Mouse (Mus musculus) v-Abl transformed pro-B cells (cell line): ENCODE measurements around the gene Wdr76.
"Not testable (repeated sequence)": the region's sequence is repeated elsewhere in the genome, so short reads cannot be mapped to it uniquely, and the experiment has no call there.

Source experiments
- in situ Hi-C, 2 experiments: fragments of 400-800 bp; cut with MboI; formaldehyde crosslinking; loops; one replicate each; pipeline ENCODE4 v1.15.1; 2025; ENCODE audit not compliant: unreplicated experiment in 2 of 2

The Wdr76 gene

DNA sequence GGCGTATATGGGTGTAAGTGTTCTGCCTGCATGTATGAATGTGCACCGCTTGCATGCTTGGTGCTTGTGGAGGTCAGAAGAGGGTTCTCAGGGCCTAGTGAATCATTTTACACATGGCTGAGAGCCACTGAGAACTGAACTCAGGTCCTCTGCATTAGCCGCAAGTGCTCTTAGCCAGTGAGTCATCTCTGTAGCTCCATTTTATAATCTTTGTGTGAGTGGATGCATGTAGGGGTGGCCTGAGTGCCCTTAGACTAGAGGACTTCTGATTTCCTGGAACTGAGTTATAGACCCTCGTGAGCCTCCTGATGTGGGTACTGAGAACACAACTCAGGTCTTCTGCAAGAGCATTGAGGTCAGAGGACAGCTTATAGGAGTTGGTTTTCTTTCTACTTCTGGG, 7.7 kb downstream of the Wdr76 start:
- in situ Hi-C loops = no loop called here

DNA sequence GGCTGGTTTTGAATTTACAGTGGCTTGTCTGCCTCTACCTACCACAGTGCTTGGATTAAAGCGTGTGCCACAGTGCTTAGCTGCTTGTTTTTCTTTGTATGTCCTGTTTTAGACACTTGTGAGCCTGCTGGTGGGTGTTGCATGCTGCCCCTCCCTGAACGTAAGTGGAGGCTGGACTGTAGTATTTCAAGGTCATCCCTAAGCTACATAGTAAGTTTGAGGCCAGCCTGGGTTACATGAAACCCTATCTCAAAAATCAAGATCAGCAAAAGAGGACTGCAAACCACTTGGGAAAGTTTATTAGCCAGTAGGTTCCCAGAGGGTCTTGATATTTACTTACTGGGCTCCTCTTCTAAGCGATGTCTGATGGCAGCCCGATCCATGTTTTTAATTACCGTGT, 11.6 kb downstream of the Wdr76 start:
- in situ Hi-C loops = no loop called here

DNA sequence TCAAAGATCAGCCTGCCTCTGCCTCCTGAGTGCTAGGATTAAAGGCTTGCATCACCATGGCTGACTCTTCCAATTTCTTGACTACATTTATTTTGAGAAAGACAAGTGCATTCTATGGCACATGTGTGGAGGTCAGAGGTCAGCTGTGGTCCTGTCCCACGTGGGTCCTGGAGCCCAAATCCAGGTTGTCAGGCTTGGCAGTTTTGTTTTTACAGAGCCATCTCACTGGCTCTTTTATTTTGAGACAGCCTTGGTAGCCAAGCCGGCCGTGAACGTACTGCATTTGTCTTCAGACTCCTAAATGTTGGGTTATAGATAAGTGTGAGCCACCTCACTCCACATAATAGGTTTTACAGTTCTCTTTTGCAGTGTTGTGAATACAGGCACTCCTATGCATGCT, 12.2 kb downstream of the Wdr76 start:
- in situ Hi-C loops = not testable (repeated sequence)

DNA sequence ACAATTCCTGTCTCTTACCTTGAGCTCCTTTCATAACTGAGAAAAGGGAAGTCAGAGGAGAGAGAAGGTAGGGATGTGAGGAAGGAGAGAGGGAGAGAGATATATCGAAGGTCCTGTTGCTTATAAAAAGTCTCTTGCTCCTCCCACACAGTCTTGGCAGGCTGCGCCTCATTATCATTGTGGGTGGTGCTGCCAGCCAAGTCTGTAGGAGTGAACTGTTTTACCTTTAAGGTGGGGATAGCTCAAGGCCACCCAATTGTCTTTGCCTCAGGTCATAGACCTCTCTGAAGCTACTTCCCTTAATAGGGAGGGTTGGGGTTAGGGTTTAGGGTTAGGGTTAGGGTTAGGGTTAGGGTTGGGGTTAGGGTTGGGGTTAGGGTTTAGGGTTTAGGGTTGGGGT, 15.5 kb downstream of the Wdr76 start:
- in situ Hi-C loops = no loop called here

DNA sequence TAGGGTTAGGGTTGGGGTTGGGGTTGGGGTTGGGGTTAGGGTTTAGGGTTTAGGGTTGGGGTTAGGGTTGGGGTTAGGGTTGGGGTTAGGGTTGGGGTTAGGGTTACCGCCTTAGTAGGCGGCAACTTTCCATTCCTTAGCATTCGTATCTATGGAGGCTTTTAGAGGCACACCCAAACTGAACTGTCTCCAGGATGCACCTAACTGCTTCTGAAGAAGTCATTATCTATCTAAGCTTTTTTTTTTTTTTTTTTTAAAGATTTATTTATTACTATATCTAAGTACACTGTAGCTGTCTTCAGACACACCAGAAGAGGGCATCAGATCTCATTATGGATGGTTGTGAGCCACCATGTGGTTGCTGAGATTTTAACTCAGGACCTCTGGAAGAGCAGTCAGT, 16.3 kb downstream of the Wdr76 start:
- in situ Hi-C loops = not testable (repeated sequence)

DNA sequence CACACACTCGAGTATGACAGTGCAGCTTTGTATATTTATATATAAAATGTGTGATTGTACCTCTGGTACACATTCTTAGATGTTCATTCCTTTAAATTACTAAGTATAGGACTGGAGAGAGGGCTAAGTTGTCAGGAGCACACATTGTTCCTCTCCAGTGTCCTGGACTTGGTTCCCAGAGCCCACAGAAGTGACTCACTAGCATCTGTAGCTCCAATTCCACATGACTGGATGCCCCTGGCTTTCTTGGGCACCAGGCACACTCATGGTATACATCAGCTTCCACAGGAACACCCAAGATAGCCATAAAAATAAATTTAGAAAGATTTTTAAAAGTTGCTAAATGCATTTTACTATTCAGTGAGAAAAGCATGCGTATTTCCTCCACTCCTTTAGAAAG, 18.5 kb downstream of the Wdr76 start:
- in situ Hi-C loops = no loop called here

DNA sequence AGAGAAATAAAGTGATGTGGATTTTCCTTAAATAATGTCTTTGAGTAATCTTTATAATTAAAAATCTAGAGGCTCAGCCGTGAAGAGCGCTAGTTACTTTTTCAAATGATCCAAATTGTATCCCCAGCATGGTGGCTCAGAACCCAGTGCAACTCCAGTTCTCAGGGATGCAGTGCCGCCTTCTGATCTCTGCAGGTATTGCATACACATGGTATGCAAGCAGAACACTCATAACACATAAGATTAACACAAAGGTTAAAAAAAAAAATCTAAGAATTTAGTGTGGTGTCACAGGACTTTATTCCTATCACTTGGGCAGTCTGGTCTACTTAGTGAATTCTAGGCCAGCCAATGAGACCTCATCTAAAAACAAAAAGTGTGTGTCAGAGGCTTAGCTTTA, 38.3 kb downstream of the Wdr76 start:
- in situ Hi-C loops = no loop called here

DNA sequence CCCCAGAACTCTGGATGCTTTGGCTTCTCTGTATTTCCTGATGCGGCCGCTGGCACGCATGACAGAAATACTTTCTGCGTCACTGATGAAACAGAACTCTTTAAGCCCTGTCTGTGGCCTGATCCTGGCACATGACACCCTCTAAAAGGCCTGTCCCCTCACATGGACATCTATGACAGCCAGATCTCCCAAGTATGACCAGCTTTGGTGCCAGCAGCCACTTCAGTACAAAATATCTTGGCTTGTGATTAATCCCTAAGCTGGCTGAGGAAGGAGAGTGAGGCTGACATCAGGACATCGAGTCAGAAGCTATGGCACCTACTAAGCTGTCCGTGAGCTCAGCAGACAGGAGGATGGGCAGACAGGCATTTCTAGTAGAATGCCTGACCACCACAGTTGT, 43.1 kb downstream of the Wdr76 start:
- in situ Hi-C loops = loop anchor here in 1 of 2 experiments (25.0 kb wide), 1 partner anchor 463 kb away; no protein-coding TSS in a partner anchor

DNA sequence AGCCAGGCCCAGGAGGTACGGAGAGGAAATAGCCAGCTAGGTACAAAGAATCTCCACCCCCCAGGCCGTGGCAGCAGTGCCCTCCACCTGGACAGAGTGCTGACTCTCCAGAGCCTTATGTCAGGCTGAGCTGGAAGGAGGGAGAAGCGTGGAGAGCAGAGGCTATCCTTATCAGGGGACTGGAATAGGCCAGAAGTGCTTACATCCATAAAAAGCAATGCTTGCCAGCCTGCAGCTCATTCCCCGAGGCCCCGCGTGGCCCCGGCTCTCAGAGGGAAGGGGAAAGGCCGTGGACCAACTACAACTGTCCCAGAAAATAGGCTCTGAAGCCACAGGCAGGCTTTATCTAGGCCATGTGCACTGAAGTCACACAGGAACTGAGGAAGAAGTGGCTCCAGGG, 44.7 kb downstream of the Wdr76 start:
- in situ Hi-C loops = loop anchor here in 1 of 2 experiments (25.0 kb wide), 1 partner anchor 461 kb away; no protein-coding TSS in a partner anchor

DNA sequence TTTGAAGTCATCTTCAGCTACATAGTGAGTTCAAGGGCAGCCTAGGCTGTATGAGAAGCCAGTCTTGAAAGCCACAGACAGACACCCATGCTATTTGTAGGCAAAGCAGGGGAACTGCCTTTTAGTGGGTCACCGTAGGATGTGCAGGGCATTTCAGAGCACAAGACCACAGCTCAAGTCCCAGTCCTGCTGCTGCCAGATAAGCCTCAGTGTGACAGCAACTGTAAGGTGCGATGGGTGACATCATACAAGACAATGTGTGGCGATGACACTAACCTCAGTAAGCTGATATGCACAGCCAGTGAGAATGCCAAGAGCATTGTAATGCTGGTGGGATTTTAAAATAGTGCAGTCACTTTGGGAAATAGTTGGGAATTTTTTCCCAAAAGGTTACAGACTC, 56.6 kb downstream of the Wdr76 start:
- in situ Hi-C loops = loop anchor here in 1 of 2 experiments (25.0 kb wide), 1 partner anchor 449 kb away; no protein-coding TSS in a partner anchor

DNA sequence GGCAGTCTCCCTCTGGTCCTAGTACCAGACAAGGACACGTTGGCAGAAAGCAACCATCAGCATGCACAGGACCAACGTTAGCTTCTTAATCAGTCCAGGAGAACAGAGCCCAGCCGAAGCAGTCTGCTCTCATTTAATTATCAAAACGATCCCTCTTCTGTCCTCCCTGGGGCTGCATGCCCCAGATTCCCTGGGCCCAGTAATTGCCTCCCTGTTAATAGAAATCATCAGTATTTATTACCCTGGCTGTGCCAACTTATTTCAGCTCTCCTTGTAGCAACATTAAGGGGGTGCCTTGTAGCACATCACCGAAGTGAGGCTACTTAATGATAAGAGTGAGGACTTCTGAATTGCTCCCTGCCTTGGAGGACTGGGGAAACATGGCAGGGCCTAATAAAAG, 59.4 kb downstream of the Wdr76 start:
- in situ Hi-C loops = loop anchor here in 1 of 2 experiments (25.0 kb wide), 1 partner anchor 446 kb away; no protein-coding TSS in a partner anchor

DNA sequence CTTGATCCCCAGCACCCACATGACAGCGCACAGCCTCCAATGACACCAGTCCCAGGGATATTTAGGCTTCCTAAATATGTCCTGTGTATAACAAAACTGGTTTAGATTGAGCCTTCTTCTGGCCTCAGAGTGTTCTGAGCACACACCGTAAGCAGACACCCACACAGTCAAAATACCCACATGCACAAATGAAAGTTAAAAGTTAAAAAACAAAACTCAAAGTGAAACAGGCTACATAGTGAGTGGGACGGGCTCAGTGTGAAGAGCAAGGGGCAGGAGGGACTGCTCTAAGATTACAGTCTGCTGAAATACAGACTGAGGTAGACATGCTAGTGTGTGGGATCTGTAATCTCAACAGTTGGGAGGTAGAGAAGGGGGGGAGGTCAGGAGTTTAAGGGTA, 63.5 kb downstream of the Wdr76 start:
- in situ Hi-C loops = loop anchor here (5.0 to 25.0 kb wide), 3 partner anchors 262 to 442 kb away; no protein-coding TSS in a partner anchor

DNA sequence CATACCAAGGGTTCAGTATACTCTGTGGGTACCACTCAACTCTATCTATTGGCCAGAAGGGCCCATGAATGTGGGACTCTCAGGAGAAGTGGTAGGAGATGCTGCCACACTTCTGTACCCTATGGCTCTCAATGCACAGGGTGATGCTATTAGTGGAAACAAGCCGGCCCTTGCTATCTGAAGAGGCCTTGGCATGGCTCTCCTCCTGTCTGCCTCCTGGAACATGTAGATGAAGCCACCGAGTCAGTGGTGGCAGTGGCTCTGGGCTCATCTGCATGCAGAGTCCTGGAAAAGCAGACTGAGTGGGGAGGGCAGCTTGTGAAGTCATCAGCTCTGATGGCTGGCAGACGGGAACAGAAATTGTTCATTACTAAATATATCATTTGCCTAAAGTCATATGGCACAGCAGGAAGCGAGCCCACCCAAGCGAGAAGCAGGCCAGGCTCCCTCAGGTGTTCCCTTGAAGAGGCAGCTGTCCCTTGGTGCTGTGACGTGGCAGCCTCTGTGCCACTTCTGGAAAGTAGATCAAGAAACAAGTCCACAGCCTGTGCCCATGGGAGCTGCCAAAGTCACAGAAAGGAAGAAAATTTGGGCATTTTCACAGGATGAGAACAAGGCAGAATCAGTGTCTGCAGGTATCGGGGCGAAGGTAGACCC, 64.6 kb downstream of the Wdr76 start:
- in situ Hi-C loops = loop anchor here (5.0 to 25.0 kb wide), 3 partner anchors 261 to 441 kb away; no protein-coding TSS in a partner anchor

DNA sequence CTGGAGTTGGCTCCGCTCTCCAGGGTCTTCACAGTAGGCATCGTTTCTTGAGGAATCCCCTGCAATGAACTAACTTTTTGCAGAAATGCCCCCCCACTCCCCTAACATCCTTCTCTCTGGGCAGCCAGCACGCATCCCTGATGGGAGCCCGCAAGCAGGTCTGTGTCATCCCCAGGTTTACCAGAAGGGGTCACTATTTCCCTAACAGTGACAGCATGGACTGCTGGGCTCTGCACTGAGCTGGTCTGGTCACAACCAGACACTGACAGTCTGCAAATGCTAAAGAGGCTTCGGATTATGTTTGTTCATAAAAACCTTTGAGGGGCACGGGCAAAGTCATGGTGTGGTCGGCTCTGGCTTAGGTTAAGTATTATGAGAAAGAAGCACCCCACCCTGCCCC, 65.3 kb downstream of the Wdr76 start:
- in situ Hi-C loops = loop anchor here (5.0 to 25.0 kb wide), 3 partner anchors 261 to 441 kb away; no protein-coding TSS in a partner anchor

DNA sequence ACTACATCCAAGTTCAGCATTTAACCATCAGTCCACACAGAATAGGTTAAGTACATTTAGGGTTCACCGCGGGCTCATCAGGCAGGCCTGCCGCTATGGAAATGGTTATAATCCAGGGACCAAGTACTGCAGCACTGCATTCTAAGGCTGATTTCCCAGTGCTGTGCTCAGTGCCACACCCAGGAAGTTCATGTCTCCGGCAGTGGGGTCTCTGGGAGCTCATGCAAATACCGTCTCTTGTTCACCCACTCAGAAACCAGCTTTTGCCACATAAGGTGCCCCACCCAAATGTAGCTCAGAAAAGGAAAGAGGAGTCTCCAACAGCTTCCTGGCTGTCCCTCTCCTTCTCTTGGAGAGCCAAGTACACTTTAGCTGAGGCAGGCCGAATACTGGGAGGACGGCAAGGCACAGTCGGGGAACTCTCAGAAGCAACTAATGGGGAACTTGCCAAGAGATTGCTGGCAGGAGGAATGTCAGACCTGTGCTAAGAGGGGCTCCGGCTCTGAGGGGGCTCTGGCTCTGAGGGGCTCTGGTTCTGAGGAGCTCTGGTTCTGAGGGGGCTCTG, 67.6 kb downstream of the Wdr76 start:
- in situ Hi-C loops = loop anchor here (5.0 to 25.0 kb wide), 3 partner anchors 258 to 438 kb away; no protein-coding TSS in a partner anchor

DNA sequence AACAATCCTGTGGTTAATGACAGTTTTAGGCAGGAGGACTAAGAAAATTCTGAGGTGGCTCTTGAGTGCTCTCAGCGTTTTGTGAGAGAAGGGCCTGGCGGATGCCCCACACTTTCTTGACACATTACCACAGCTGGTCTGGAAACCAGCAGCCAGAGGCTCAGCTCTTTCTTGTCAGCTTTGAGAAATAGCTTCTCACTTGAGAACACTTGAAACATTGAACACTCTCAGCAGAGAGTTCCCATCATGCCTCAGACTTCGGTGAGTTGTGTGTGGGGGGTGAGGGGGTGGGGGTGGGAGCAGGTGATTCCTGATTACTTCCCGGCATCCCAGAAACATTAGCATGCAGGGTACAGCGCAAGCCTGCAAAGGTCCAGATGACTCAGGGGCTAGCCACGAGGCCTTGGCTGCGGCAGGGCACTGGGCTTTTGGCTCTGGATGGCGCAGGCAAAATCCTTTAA, 69.2 kb downstream of the Wdr76 start:
- in situ Hi-C loops = loop anchor here (5.0 to 25.0 kb wide), 3 partner anchors 112 to 419 kb away; no protein-coding TSS in a partner anchor

DNA sequence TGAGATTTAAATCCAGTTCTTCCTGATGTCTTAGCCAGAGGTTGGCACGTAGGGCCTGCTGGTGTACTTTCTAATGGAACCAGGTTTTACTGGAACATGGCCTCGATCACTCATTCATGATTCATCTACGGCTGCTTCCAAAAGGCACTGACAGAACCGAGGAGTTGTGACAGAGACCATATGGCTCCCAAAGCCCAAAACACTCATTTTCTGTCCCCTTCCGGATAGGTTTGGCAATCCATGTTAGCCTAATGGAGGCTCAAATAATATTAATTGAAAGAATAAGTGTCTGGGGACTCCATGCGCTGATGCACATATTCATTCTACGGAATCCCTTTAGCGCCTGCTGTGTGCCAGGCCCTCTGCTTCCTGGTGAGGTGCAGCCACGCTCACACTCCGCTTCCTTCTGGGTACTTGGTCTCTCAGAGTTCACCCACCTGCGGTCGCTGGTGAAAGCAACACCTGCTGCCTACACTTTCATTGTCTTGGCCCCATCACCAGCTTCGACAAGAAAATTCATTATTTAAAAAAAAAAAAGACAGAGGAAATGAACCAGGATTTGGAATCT, 76.4 kb downstream of the Wdr76 start:
- in situ Hi-C loops = loop anchor here in 1 of 2 experiments (25.0 kb wide), 1 partner anchor 104 kb away; no protein-coding TSS in a partner anchor

DNA sequence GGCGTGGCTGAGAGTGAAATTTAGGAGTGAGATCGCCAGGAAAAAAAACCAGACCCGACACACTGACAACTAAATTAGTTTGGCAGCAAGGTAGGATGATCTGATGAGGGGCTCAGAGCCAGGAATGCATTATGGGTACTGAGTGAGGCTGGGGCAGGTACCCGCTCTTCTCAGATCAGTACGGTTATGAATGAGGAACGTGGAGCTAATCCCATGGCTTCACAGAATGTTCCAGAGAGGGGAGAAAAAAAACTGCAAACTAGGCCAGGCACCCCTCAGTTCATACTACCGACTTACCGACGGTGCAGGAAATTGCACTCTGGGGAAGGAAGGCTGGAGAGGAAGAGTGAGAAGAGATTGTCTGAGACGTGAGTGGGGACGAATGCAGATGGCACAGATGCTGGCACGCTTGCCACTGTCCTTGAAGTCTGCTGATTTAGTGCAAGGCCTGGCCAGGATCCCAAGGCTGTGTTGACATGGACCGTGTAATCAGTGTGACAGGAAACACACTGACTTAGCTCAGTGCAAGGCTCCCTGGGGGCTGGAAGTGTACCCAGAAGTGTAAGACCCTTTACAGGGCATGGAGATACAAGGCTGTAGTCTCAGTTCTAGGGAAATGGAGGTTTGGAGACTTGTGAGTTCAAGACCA, 77.1 kb downstream of the Wdr76 start:
- in situ Hi-C loops = loop anchor here in 1 of 2 experiments (25.0 kb wide), 1 partner anchor 104 kb away; no protein-coding TSS in a partner anchor

DNA sequence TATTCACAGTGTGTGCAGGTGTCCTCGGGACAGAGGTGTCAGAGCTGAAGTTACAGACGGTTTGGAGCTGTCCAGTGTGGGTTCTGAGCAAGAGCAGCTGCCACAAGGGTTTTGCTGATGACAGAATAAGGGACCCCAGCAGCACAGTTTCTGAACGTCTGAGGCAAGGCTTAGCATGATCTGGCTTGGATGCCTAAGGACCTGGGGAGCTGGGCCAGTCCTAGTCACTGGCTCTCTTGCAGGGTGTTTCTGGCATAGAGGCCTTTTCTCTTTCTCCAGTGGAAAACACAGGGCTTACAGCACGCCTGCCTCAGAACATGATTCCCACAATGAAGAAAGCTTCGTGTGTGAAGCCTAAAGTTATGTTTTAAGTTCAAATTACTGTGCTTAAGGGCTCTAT, 78.2 kb downstream of the Wdr76 start:
- in situ Hi-C loops = loop anchor here in 1 of 2 experiments (25.0 kb wide), 1 partner anchor 103 kb away; no protein-coding TSS in a partner anchor

DNA sequence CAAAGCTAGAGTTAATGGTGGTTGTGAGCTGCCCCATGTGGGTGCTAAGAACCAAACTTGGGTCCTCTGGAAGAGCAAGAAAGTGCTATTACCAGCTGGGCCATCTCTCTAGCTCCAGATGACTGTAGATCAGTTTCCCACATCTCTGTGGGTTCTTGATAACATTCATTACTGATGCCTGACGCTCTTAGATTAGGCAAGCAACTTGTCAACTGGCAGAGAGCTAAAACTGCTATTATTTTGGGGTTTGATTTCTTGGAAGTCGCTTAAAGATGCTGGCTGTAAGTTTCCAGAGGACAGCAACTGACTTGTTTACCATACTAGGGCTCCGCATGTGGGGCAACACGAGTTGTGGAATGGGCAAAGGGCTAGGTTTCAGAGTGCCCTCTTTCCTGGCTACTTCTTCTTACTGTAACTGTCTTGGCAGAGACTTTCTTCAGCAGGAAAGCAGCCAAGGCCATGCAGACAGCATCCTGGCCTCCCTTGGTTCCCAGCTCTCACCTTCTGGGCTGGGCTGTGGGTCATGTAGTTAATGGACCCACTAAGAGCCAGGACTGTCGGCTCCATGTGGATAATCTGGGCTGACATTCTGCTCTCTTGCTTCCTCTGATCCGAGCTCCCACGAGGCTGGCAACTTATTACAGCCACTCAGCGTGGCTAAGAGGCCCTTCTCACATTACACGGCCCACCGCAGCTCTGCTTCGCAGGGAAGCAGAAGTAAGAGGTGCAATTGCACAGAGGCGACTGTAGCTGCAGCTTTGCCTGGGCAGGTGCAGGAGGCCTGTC, 81.2 kb downstream of the Wdr76 start:
- in situ Hi-C loops = loop anchor here in 1 of 2 experiments (25.0 kb wide), 1 partner anchor 100 kb away; no protein-coding TSS in a partner anchor
